Mouse (Mus musculus): ENCODE results near the gene Rgl3. TPM values are rescaled to one million over a fixed set of nuclear protein-coding genes. Genes with fewer than 3 reads are reported as not detected.

Gene Rgl3
- 4.0 and 5.6 TPM in 2 replicates for polyA plus RNA-seq (2016; fragmentation: Nextera tagmentation; extraction: Ambion mirVana)

GRCm38 (mm10) chr9:21989230-21990110, at the start of gene Rgl3:
Gene Rgl3 (minus strand): TSS chr9:21989446.
- under 1% methylated on average over 42 of the region's 42 CpGs for WGBS
- H3K27me3 ChIP-seq (replicated peaks; ENCODE audit: low read depth, poor library complexity, severe bottlenecking) = peaks cover 91% of the 10 kb centered on the region
- peak; percentile 70 for DNase-seq (ENCODE audit: low spot score)
- peaks cover 28% of the 10 kb centered on the region for H3K4me1 ChIP-seq
- H3K9me3 ChIP-seq = no peaks in the 10 kb centered on the region
- H3K4me3 ChIP-seq = peak within 1 kb of the TSS; percentile 66
- H3K36me3 ChIP-seq (replicated peaks) = no peaks in the 10 kb centered on the region
- peak within 1 kb of the TSS; percentile 26; the same call in 1 of the 2 replicates for H3K27ac ChIP-seq (replicated peaks)

- 83% methylated on average over 10 of the region's 10 CpGs for WGBS
- DNase-seq (ENCODE audit: low spot score) = no peak
- H3K9me3 ChIP-seq = no peaks in the 10 kb centered on the region
- H3K4me3 ChIP-seq = no peak overlapping the region
- peaks cover 13% of the 10 kb centered on the region for H3K4me1 ChIP-seq
- no peaks in the 10 kb centered on the region for H3K27me3 ChIP-seq (replicated peaks; ENCODE audit: low read depth, poor library complexity, severe bottlenecking)
- peaks cover 10% of the 10 kb centered on the region; the same call in 1 of the 2 replicates for H3K36me3 ChIP-seq (replicated peaks)
- no peak overlapping the region for H3K27ac ChIP-seq (replicated peaks)
Measured at GRCm38 (mm10) chr9:22037826-22038225, 48.6 kb upstream of the Rgl3 start.

- H3K36me3 ChIP-seq (replicated peaks) = peaks cover 24% of the 10 kb centered on the region; the same call in 1 of the 2 replicates
- peak; percentile 34 for DNase-seq (ENCODE audit: low spot score)
- H3K27ac ChIP-seq (replicated peaks) = peak overlapping the region; percentile 48; the same call in 1 of the 2 replicates
- H3K4me3 ChIP-seq = no peak overlapping the region
- 56% methylated on average over 6 of the region's 6 CpGs for WGBS
- H3K9me3 ChIP-seq = no peaks in the 10 kb centered on the region
- peaks cover 13% of the 10 kb centered on the region for H3K4me1 ChIP-seq
- H3K27me3 ChIP-seq (replicated peaks; ENCODE audit: low read depth, poor library complexity, severe bottlenecking) = no peaks in the 10 kb centered on the region
Measured at GRCm38 (mm10) chr9:22035300-22036044, 46.2 kb upstream of the Rgl3 start.

GRCm38 (mm10) chr9:22030386-22030785, 41.1 kb upstream of the Rgl3 start:
- Histone ChIP-seq H3K36me3 (replicated peaks) (peaks cover 45% of the 10 kb centered on the region), H3K4me1 (peaks cover 32% of the 10 kb centered on the region), H3K4me3 (no peak overlapping the region), H3K27me3 (replicated peaks; ENCODE audit: low read depth, poor library complexity, severe bottlenecking) (no peaks in the 10 kb centered on the region), H3K9me3 (no peaks in the 10 kb centered on the region), H3K27ac (replicated peaks) (no peak overlapping the region)
- 94% methylated on average over 9 of the region's 9 CpGs for WGBS
- DNase-seq (ENCODE audit: low spot score) = no peak

GRCm38 (mm10) chr9:22028467-22028866, 39.2 kb upstream of the Rgl3 start:
- Histone ChIP-seq H3K27me3 (replicated peaks; ENCODE audit: low read depth, poor library complexity, severe bottlenecking) (no peaks in the 10 kb centered on the region), H3K36me3 (replicated peaks) (peaks cover 37% of the 10 kb centered on the region), H3K9me3 (no peaks in the 10 kb centered on the region), H3K4me3 (no peak overlapping the region), H3K27ac (replicated peaks) (peak overlapping the region; percentile 60; the same call in 1 of the 2 replicates), H3K4me1 (peaks cover 40% of the 10 kb centered on the region)
- DNase-seq (ENCODE audit: low spot score) = peak; percentile 40
- WGBS = 40% methylated on average over 7 of the region's 7 CpGs

- Histone ChIP-seq H3K27me3 (replicated peaks; ENCODE audit: low read depth, poor library complexity, severe bottlenecking) (no peaks in the 10 kb centered on the region), H3K27ac (replicated peaks) (0 out of 2 replicates have a peak overlapping the region, but pooled peaks have one; percentile 35), H3K4me1 (peaks cover 39% of the 10 kb centered on the region), H3K9me3 (no peaks in the 10 kb centered on the region), H3K36me3 (replicated peaks) (peaks cover 13% of the 10 kb centered on the region), H3K4me3 (no peak overlapping the region)
- WGBS = 47% methylated on average over 8 of the region's 8 CpGs
- DNase-seq (ENCODE audit: low spot score) = no peak
Measured at GRCm38 (mm10) chr9:22024592-22024991, 35.3 kb upstream of the Rgl3 start.

- 84% methylated on average over 7 of the region's 7 CpGs for WGBS
- H3K27ac ChIP-seq (replicated peaks) = no peak overlapping the region
- no peak overlapping the region for H3K4me3 ChIP-seq
- peaks cover 43% of the 10 kb centered on the region for H3K36me3 ChIP-seq (replicated peaks)
- H3K27me3 ChIP-seq (replicated peaks; ENCODE audit: low read depth, poor library complexity, severe bottlenecking) = no peaks in the 10 kb centered on the region
- no peaks in the 10 kb centered on the region for H3K9me3 ChIP-seq
- H3K4me1 ChIP-seq = peaks cover 14% of the 10 kb centered on the region
- no peak for DNase-seq (ENCODE audit: low spot score)
Measured at GRCm38 (mm10) chr9:22017208-22017825, 28.1 kb upstream of the Rgl3 start.

- peaks cover 14% of the 10 kb centered on the region for H3K4me1 ChIP-seq
- H3K9me3 ChIP-seq = no peaks in the 10 kb centered on the region
- peaks cover 54% of the 10 kb centered on the region for H3K36me3 ChIP-seq (replicated peaks)
- no peak overlapping the region for H3K4me3 ChIP-seq
- no peak for DNase-seq (ENCODE audit: low spot score)
- WGBS = 71% methylated on average over 10 of the region's 10 CpGs
- no peaks in the 10 kb centered on the region for H3K27me3 ChIP-seq (replicated peaks; ENCODE audit: low read depth, poor library complexity, severe bottlenecking)
- no peak overlapping the region for H3K27ac ChIP-seq (replicated peaks)
Measured at GRCm38 (mm10) chr9:22016245-22016644, 27.0 kb upstream of the Rgl3 start.

- Histone ChIP-seq H3K27ac (replicated peaks) (no peak overlapping the region), H3K4me1 (peaks cover 10% of the 10 kb centered on the region), H3K4me3 (no peak overlapping the region), H3K27me3 (replicated peaks; ENCODE audit: low read depth, poor library complexity, severe bottlenecking) (no peaks in the 10 kb centered on the region), H3K36me3 (replicated peaks) (peaks cover 82% of the 10 kb centered on the region), H3K9me3 (no peaks in the 10 kb centered on the region)
- DNase-seq (ENCODE audit: low spot score) = no peak
- WGBS = 92% methylated on average over 13 of the region's 13 CpGs
Measured at GRCm38 (mm10) chr9:22012731-22013130, 23.5 kb upstream of the Rgl3 start.

GRCm38 (mm10) chr9:22011055-22011454, 21.8 kb upstream of the Rgl3 start:
- H3K4me1 ChIP-seq = peaks cover 16% of the 10 kb centered on the region
- H3K4me3 ChIP-seq = no peak overlapping the region
- H3K36me3 ChIP-seq (replicated peaks) = peaks cover 94% of the 10 kb centered on the region
- no peaks in the 10 kb centered on the region for H3K27me3 ChIP-seq (replicated peaks; ENCODE audit: low read depth, poor library complexity, severe bottlenecking)
- WGBS = 94% methylated on average over 5 of the region's 5 CpGs
- no peak overlapping the region for H3K27ac ChIP-seq (replicated peaks)
- no peak for DNase-seq (ENCODE audit: low spot score)
- no peaks in the 10 kb centered on the region for H3K9me3 ChIP-seq

- 93% methylated on average over 12 of the region's 12 CpGs for WGBS
- Histone ChIP-seq H3K36me3 (replicated peaks) (peaks cover 59% of the 10 kb centered on the region), H3K4me3 (0 out of 2 replicates have a peak overlapping the region, but pooled peaks have one; percentile 87), H3K27ac (replicated peaks) (no peak overlapping the region), H3K27me3 (replicated peaks; ENCODE audit: low read depth, poor library complexity, severe bottlenecking) (no peaks in the 10 kb centered on the region), H3K9me3 (no peaks in the 10 kb centered on the region), H3K4me1 (peaks cover 38% of the 10 kb centered on the region)
- DNase-seq (ENCODE audit: low spot score) = no peak
Measured at GRCm38 (mm10) chr9:22004546-22004945, 15.3 kb upstream of the Rgl3 start.

GRCm38 (mm10) chr9:22003163-22003554, 13.9 kb upstream of the Rgl3 start:
- under 1% methylated on average over 18 of the region's 18 CpGs for WGBS
- H3K4me3 ChIP-seq = peak overlapping the region; percentile 87
- H3K27me3 ChIP-seq (replicated peaks; ENCODE audit: low read depth, poor library complexity, severe bottlenecking) = peaks cover 4% of the 10 kb centered on the region
- peak; percentile 69 for DNase-seq (ENCODE audit: low spot score)
- peaks cover 45% of the 10 kb centered on the region for H3K36me3 ChIP-seq (replicated peaks)
- peak overlapping the region; percentile 83 for H3K27ac ChIP-seq (replicated peaks)
- H3K4me1 ChIP-seq = peaks cover 38% of the 10 kb centered on the region
- no peaks in the 10 kb centered on the region for H3K9me3 ChIP-seq

Measured in embryonic facial prominence, embryonic 10.5 days (tissue).